ENCODE assay signal across 13 mouse cellular contexts in the genomic region with DNA sequence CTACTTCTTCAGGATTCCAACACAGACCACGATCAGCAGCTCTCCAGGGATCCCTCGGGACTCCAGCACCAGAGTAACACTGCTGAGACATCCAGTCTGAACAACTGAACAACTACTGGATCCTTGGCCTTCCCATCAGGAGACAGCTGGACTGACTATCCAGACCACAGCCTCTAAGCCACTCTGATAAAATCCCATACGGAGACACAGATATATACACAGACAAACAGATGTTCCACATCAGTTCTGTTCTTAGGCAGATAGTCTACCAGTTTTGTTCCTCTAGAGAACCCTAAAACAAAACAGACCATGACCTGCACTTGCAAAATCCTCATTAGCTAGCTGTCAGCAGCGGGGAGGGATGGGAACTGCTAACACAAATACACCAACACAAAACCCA.
"Had no signal": no experiment of that assay in that cellular context is flagged by ENCODE, and none has a peak within 500 bp of the region (broad histone marks: within the 10 kb centered on the region; RNA-seq: fewer than 3 reads in every experiment).

No protein-coding gene starts in this region.

- DNase-seq: kidney, adult 18-20 months; kidney, postnatal 4 days; lung, postnatal 10 days; spleen, adult 18-20 months; thymus, adult 18-20 months; thymus, postnatal 14 days had no signal

- H3K27me3 ChIP-seq: kidney, embryonic 15.5 days; limb, embryonic 13.5 days; liver, embryonic 15.5 days; midbrain, embryonic 13.5 days had no signal

- ATAC-seq: midbrain, embryonic 13.5 days had no signal

- H3K4me1 ChIP-seq: kidney, embryonic 15.5 days; limb, embryonic 13.5 days; liver, embryonic 15.5 days; midbrain, embryonic 13.5 days had no signal

- H3K9ac ChIP-seq: hindbrain, embryonic 14.5 days; kidney, embryonic 15.5 days; limb, embryonic 13.5 days; liver, embryonic 15.5 days; midbrain, embryonic 13.5 days had no signal

- H3K4me3 ChIP-seq: kidney, embryonic 15.5 days; layer of hippocampus, adult 2 months; limb, embryonic 13.5 days; liver, embryonic 15.5 days; midbrain, embryonic 13.5 days had no signal

- H3K4me2 ChIP-seq: hindbrain, embryonic 14.5 days; kidney, embryonic 15.5 days; limb, embryonic 13.5 days; liver, embryonic 11.5 days; liver, embryonic 15.5 days; midbrain, embryonic 13.5 days had no signal

- H3K9me3 ChIP-seq: liver, embryonic 15.5 days had no signal

- H3K27ac ChIP-seq: hindbrain, embryonic 14.5 days; kidney, embryonic 15.5 days; layer of hippocampus, adult 2 months; limb, embryonic 13.5 days; liver, embryonic 15.5 days; midbrain, embryonic 13.5 days had no signal
